Comparison of ENCODE assay signal across 16 mouse cellular contexts in the genomic region with DNA sequence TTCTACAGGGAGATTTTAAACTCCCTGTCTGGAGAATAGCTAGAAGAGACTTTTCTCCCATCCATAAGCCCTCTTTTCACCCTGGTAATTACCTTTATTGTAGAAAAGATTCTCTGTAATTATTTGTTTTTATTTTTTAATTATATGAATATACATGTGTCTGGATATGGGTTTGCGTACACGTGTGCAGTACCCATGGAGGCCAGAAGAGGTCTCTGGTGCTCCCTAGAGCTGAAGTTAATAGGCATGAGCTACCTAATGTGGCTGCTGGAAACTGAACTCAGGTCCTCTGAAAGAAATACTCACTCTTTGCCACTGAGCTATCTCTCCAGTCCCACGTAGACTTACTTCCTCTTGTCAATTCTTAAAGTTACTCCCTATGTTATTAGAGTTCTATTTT.
DNase-seq lines count a peak whose midpoint lies in the region; ATAC-seq and TF ChIP-seq lines count a peak whose summit lies in the region.
"Had no signal": no experiment of that assay in that cellular context is flagged by ENCODE, and none has a peak within 500 bp of the region (broad histone marks: within the 10 kb centered on the region; RNA-seq: fewer than 3 reads in every experiment).

No protein-coding gene starts in this region.

- ATAC-seq in liver, embryonic 14.5 days (ENCODE audit: insufficient read depth), result no peak
- ATAC-seq in liver, embryonic 11.5 days (replicated peaks; ENCODE audit: low FRiP score), result no peak
- no peak for ATAC-seq in hindbrain, embryonic 13.5 days (ENCODE audit: low FRiP score)
- ATAC-seq: forebrain, embryonic 13.5 days; intestine, embryonic 15.5 days had no signal

- no peak for DNase-seq in liver, embryonic 14.5 days (ENCODE audit: low read depth in 3 of 3, low spot score in 3 of 3)
- no peak for DNase-seq in liver, embryonic 11.5 days (ENCODE audit: low spot score)
- DNase-seq in CH12.LX (ENCODE audit: extremely low read depth), result peak; percentile 13
- DNase-seq in c-Kit-positive CD71-positive TER-119-positive erythroid progenitor cells, embryonic 14.5 days (ENCODE audit: low spot score), result peak; percentile 2
- DNase-seq in lung, postnatal 10 days, result no peak
- DNase-seq: cerebellum, adult 9-10 months; heart, postnatal 4 days; kidney, postnatal 4 days had no signal

- peak; percentile 45 for TF ChIP-seq CTCF in liver, embryonic 14.5 days (IDR thresholded peaks at IDR 0.05; ENCODE audit: low read depth)
- peak in 1 of 2 experiments; percentile 29; a peak in 2 of 4 replicates for TF ChIP-seq CTCF in CH12.LX (conservative IDR thresholded peaks at IDR 0.05 in 1 of 2, IDR thresholded peaks at IDR 0.05 in 1 of 2; ENCODE audit: low read depth in 2 of 2, low read length in 2 of 2)
- TF ChIP-seq CTCF in ES-Bruce4 (IDR thresholded peaks at IDR 0.05; ENCODE audit: low read depth, low read length), result peak; percentile 30

- in situ Hi-C loops in CH12.LX (cut with MboI; ENCODE audit: low pct_ligation_motif_present, low pct_unique_long_range_greater_than_20kb, low sequenced_read_pairs), result no loop called here

- no peak overlapping the region for H3K9ac ChIP-seq in liver, embryonic 14.5 days (replicated peaks)
- no peak overlapping the region for H3K9ac ChIP-seq in liver, embryonic 11.5 days (ENCODE audit: low read depth, low read length)
- H3K9ac ChIP-seq in CH12.LX (ENCODE audit: insufficient read depth, low read depth) (no peak overlapping the region), ES-Bruce4 (ENCODE audit: low read depth, poor library complexity, severe bottlenecking) (no peak overlapping the region)
- no peak overlapping the region for H3K9ac ChIP-seq in hindbrain, embryonic 13.5 days
- H3K9ac ChIP-seq: forebrain, embryonic 13.5 days; heart, embryonic 12.5 days; intestine, embryonic 15.5 days; limb, embryonic 15.5 days; neural tube, embryonic 13.5 days had no signal

- no peak for TF ChIP-seq EP300 in liver, embryonic 14.5 days (IDR thresholded peaks at IDR 0.05; ENCODE audit: low read depth)
- no peak for TF ChIP-seq EP300 in CH12.LX (IDR thresholded peaks at IDR 0.05; ENCODE audit: low read length)
- TF ChIP-seq EP300 in ES-Bruce4 (IDR thresholded peaks at IDR 0.05; ENCODE audit: insufficient read depth, low read depth, low read length), result no peak

- H3K4me2 ChIP-seq in liver, embryonic 14.5 days (ENCODE audit: low read depth), result no peak overlapping the region
- no peak overlapping the region for H3K4me2 ChIP-seq in liver, embryonic 11.5 days
- no peak overlapping the region for H3K4me2 ChIP-seq in CH12.LX (ENCODE audit: insufficient read depth, low read depth, poor library complexity, severe bottlenecking)
- H3K4me2 ChIP-seq in hindbrain, embryonic 13.5 days, result no peak overlapping the region
- H3K4me2 ChIP-seq: forebrain, embryonic 13.5 days; heart, embryonic 12.5 days; intestine, embryonic 15.5 days; limb, embryonic 15.5 days; neural tube, embryonic 13.5 days had no signal

- TF ChIP-seq POLR2A in CH12.LX (IDR thresholded peaks at IDR 0.05; ENCODE audit: low read depth, low read length), result no peak
- no peak for TF ChIP-seq POLR2A in ES-Bruce4 (IDR thresholded peaks at IDR 0.05; ENCODE audit: insufficient read depth, low read length)

- H3K4me1 ChIP-seq in liver, embryonic 14.5 days (replicated peaks; ENCODE audit: control insufficient read depth in 2 of 2, insufficient read depth in 2 of 2, low read length in 1 of 2), result no peaks in the 10 kb centered on the region
- no peaks in the 10 kb centered on the region for H3K4me1 ChIP-seq in liver, embryonic 11.5 days (replicated peaks; ENCODE audit: control insufficient read depth, insufficient read depth, low read length)
- no peaks in the 10 kb centered on the region for H3K4me1 ChIP-seq in CH12.LX (ENCODE audit: control insufficient read depth in 1 of 2, insufficient read depth in 2 of 2)
- H3K4me1 ChIP-seq in ES-Bruce4 (ENCODE audit: control insufficient read depth, insufficient read depth, low read length), result no peaks in the 10 kb centered on the region
- no peaks in the 10 kb centered on the region for H3K4me1 ChIP-seq in hindbrain, embryonic 13.5 days (replicated peaks)
- H3K4me1 ChIP-seq: forebrain, embryonic 13.5 days; heart, embryonic 12.5 days; intestine, embryonic 15.5 days had no signal

- H3K79me2 ChIP-seq in CH12.LX (replicated peaks; ENCODE audit: control insufficient read depth, extremely low read depth, insufficient read depth, poor library complexity, severe bottlenecking), result no peaks in the 10 kb centered on the region

- H3K4me3 ChIP-seq in liver, embryonic 14.5 days (ENCODE audit: insufficient read depth in 1 of 2, low read depth in 2 of 2, low read length in 2 of 2), result no peak overlapping the region
- H3K4me3 ChIP-seq in liver, embryonic 11.5 days (ENCODE audit: low read depth, low read length), result no peak overlapping the region
- H3K4me3 ChIP-seq in CH12.LX (replicated peaks in 1 of 3; ENCODE audit: low read depth in 2 of 3, low read length in 2 of 3, poor library complexity in 1 of 3) (no peak overlapping the region), ES-Bruce4 (ENCODE audit: low read depth, low read length) (no peak overlapping the region)
- H3K4me3 ChIP-seq in hindbrain, embryonic 13.5 days, result no peak overlapping the region
- H3K4me3 ChIP-seq: forebrain, embryonic 13.5 days; heart, embryonic 12.5 days; intestine, embryonic 15.5 days; limb, embryonic 15.5 days; neural tube, embryonic 13.5 days had no signal

- peak; percentile 5 for TF ChIP-seq RAD21 in CH12.LX (IDR thresholded peaks at IDR 0.05; ENCODE audit: low read depth, low read length)

- H3K27me3 ChIP-seq in liver, embryonic 14.5 days (ENCODE audit: control insufficient read depth, insufficient read depth, low read length), result no peaks in the 10 kb centered on the region
- no peaks in the 10 kb centered on the region for H3K27me3 ChIP-seq in liver, embryonic 11.5 days (replicated peaks; ENCODE audit: control insufficient read depth, insufficient read depth, low read length)
- no peaks in the 10 kb centered on the region for H3K27me3 ChIP-seq in CH12.LX (replicated peaks)
- H3K27me3 ChIP-seq in ES-Bruce4 (ENCODE audit: control insufficient read depth, insufficient read depth, low read length, poor library complexity, severe bottlenecking), result no peaks in the 10 kb centered on the region
- H3K27me3 ChIP-seq in hindbrain, embryonic 13.5 days, result no peaks in the 10 kb centered on the region
- H3K27me3 ChIP-seq: forebrain, embryonic 13.5 days; heart, embryonic 12.5 days; intestine, embryonic 15.5 days; limb, embryonic 15.5 days; neural tube, embryonic 13.5 days had no signal

- dilution Hi-C loops in CH12.LX (cut with MboI; ENCODE audit: extremely low pct_ligation_motif_present, extremely low pct_unique_long_range_greater_than_20kb, low sequenced_read_pairs), result no loop called here

- H3K27ac ChIP-seq in liver, embryonic 14.5 days, result no peak overlapping the region
- H3K27ac ChIP-seq in liver, embryonic 11.5 days (ENCODE audit: low read depth, low read length), result no peak overlapping the region
- H3K27ac ChIP-seq in CH12.LX (ENCODE audit: insufficient read depth, low read depth) (no peak overlapping the region), ES-Bruce4 (ENCODE audit: insufficient read depth, low read length) (no peak overlapping the region)
- no peak overlapping the region for H3K27ac ChIP-seq in hindbrain, embryonic 13.5 days
- H3K27ac ChIP-seq: forebrain, embryonic 13.5 days; intestine, embryonic 15.5 days; limb, embryonic 15.5 days; macrophage; neural tube, embryonic 13.5 days had no signal

- no peaks in the 10 kb centered on the region for H3K9me3 ChIP-seq in liver, embryonic 14.5 days (ENCODE audit: control insufficient read depth, low read length)
- H3K9me3 ChIP-seq in liver, embryonic 11.5 days (ENCODE audit: control insufficient read depth, low read length), result no peaks in the 10 kb centered on the region
- no peaks in the 10 kb centered on the region for H3K9me3 ChIP-seq in CH12.LX (replicated peaks; ENCODE audit: low read length)
- H3K9me3 ChIP-seq in ES-Bruce4 (replicated peaks; ENCODE audit: control insufficient read depth, insufficient read depth, low read length, poor library complexity, severe bottlenecking), result no peaks in the 10 kb centered on the region
- H3K9me3 ChIP-seq in hindbrain, embryonic 13.5 days, result 0 out of 2 replicates have a peak, but pooled peaks cover 5% of the 10 kb centered on the region
- H3K9me3 ChIP-seq: forebrain, embryonic 13.5 days; intestine, embryonic 15.5 days; limb, embryonic 15.5 days had no signal

- 56% methylated on average over 3 of the region's 3 CpGs for WGBS in liver, embryonic 14.5 days (ENCODE audit: insufficient replicate concordance)
- 66% methylated on average over 3 of the region's 3 CpGs for WGBS in liver, embryonic 11.5 days
- WGBS in hindbrain, embryonic 13.5 days, result 85% methylated on average over 3 of the region's 3 CpGs

- H3K36me3 ChIP-seq in liver, embryonic 14.5 days (replicated peaks; ENCODE audit: control insufficient read depth, insufficient read depth, low read depth), result no peaks in the 10 kb centered on the region
- no peaks in the 10 kb centered on the region for H3K36me3 ChIP-seq in liver, embryonic 11.5 days (ENCODE audit: control insufficient read depth, insufficient read depth, low read length)
- H3K36me3 ChIP-seq in CH12.LX (replicated peaks in 1 of 2; ENCODE audit: control insufficient read depth in 1 of 2, insufficient read depth in 1 of 2, low read length in 1 of 2) (no peaks in the 10 kb centered on the region), ES-Bruce4 (ENCODE audit: control insufficient read depth, insufficient read depth, low read length, poor library complexity, severe bottlenecking) (no peaks in the 10 kb centered on the region)
- no peaks in the 10 kb centered on the region for H3K36me3 ChIP-seq in hindbrain, embryonic 13.5 days
- H3K36me3 ChIP-seq: heart, embryonic 12.5 days; intestine, embryonic 15.5 days; limb, embryonic 15.5 days; neural tube, embryonic 13.5 days had no signal

TF ChIP-seq in CH12.LX, 34 proteins besides CTCF, POLR2A, EP300 and RAD21:
- TF ChIP-seq SIN3A (IDR thresholded peaks at IDR 0.05; ENCODE audit: low read length), result no peak
- TF ChIP-seq JUN (IDR thresholded peaks at IDR 0.05; ENCODE audit: insufficient read depth, low read depth, low read length), result no peak
- TF ChIP-seq RCOR1 (conservative IDR thresholded peaks at IDR 0.05; ENCODE audit: low read depth, low read length), result no peak
- no peak for TF ChIP-seq E2F4 (IDR thresholded peaks at IDR 0.05; ENCODE audit: insufficient replicate concordance, low read depth, low read length)
- no peak for TF ChIP-seq GABPA (IDR thresholded peaks at IDR 0.05; ENCODE audit: insufficient replicate concordance, low read depth, low read length)

Comparison
In these comparisons a context has a peak if more than half of its experiments do, and no peak if none do; other contexts are left out.
1. DNase-seq: peak in CH12.LX (single experiment) and c-Kit-positive CD71-positive TER-119-positive erythroid progenitor cells, embryonic 14.5 days (single experiment); none in liver, embryonic 14.5 days (0 of 3), liver, embryonic 11.5 days (single experiment) and lung, postnatal 10 days (single experiment).